Mouse (Mus musculus): ENCODE measurements around the gene Ddo.

- TF ChIP-seq CTCF (IDR thresholded peaks at IDR 0.05; ENCODE audit: extremely low read depth, insufficient read length, insufficient replicate concordance, low read depth, low read length) = no peak
- no peak for TF ChIP-seq POLR2A (IDR thresholded peaks at IDR 0.05; ENCODE audit: low read depth, low read length)
Measured at GRCm38 (mm10) chr10:40726989-40727388, 97.2 kb downstream of the Ddo start.
